Mouse (Mus musculus) heart, embryonic 14.5 days (tissue): ENCODE measurements at regions not wholly inside any gene's neighbourhood (a gene's known extent, or its start where the extent isn't known, plus 50 kb on each side); places are given as distances from the start of the nearest gene placed in this dataset.

Experiments used
- ATAC-seq: fragments of 200-750 bp; cut with Nextera tagmentation; 2 replicates; pipeline ENCODE4 v1.8.0; 2017; ENCODE audit warnings: low read depth, moderate TSS enrichment; ENCODE audit not compliant: insufficient number of reproducible peaks, insufficient read depth, low FRiP score
- H3K27ac ChIP-seq, 2 experiments: fragments of 200-500 bp in 1 of 2; fragments of 300-500 bp in 1 of 2; sonication (generic) in 1 of 2; replicated peaks in 1 of 2; 2 replicates each; pipeline ENCODE4 v1.5.1; 2012 to 2014; ENCODE audit warnings: low read depth in 2 of 2, low read length in 2 of 2, control low read depth in 1 of 2, mild to moderate bottlenecking in 1 of 2, mixed read lengths in 1 of 2; ENCODE audit not compliant: control insufficient read depth in 1 of 2, insufficient read depth in 1 of 2
- H3K27me3 ChIP-seq: fragments of 300-500 bp; sonication (generic); 2 replicates; pipeline ENCODE4 v1.6.1; 2014; ENCODE audit warnings: mild to moderate bottlenecking, low read length, control low read depth; ENCODE audit not compliant: control insufficient read depth, insufficient read depth
- H3K36me3 ChIP-seq: fragments of 300-500 bp; sonication (generic); 2 replicates; pipeline ENCODE4 v1.6.1; 2014; ENCODE audit warnings: mild to moderate bottlenecking, control low read depth, low read length, mixed read lengths; ENCODE audit not compliant: control insufficient read depth, insufficient read depth
- H3K4me1 ChIP-seq, 2 experiments: fragments of 200-500 bp in 1 of 2; fragments of 300-500 bp in 1 of 2; sonication (generic) in 1 of 2; 2 replicates each; pipeline ENCODE4 v1.6.1; 2012 to 2014; ENCODE audit warnings: low read length in 2 of 2, control low read depth in 1 of 2, mixed read lengths in 1 of 2; ENCODE audit not compliant: control insufficient read depth in 2 of 2, insufficient read depth in 2 of 2
- H3K4me2 ChIP-seq: fragments of 300-500 bp; sonication (generic); 2 replicates; pipeline ENCODE4 v1.6.1; 2014; ENCODE audit warnings: mild to moderate bottlenecking, low read length
- H3K4me3 ChIP-seq, 2 experiments: fragments of 200-500 bp in 1 of 2; fragments of 300-500 bp in 1 of 2; sonication (generic) in 1 of 2; 2 replicates each; pipeline ENCODE4 v1.5.1; 2012 to 2014; ENCODE audit warnings: low read length in 2 of 2, mild to moderate bottlenecking in 2 of 2, control low read depth in 1 of 2, low read depth in 1 of 2, moderate library complexity in 1 of 2; ENCODE audit not compliant: control insufficient read depth in 1 of 2, insufficient read depth in 1 of 2
- H3K9ac ChIP-seq: fragments of 300-500 bp; sonication (generic); 2 replicates; pipeline ENCODE4 v1.6.1; 2014; ENCODE audit warnings: mild to moderate bottlenecking, low read length
- H3K9me3 ChIP-seq: fragments of 300-500 bp; sonication (generic); 2 replicates; pipeline ENCODE4 v1.6.1; 2016; ENCODE audit warnings: low read length, control low read depth; ENCODE audit not compliant: control insufficient read depth
- WGBS: fragments of 180-500 bp; shearing (Covaris S2); extraction: QIAGEN DNeasy Blood & Tissue Kit; methylation state at CpG from one replicate; pipeline ENCODE4 v1.1.7; 2014; 5-methylcytosine and 5-hydroxymethylcytosine counted together

- ATAC-seq: no peak
- H3K9me3 ChIP-seq: peaks cover 5% of the 10 kb centered on the region; the same call in 1 of the 2 replicates
- no peak overlapping the region for H3K4me3 ChIP-seq
- 85% methylated on average over 2 of the region's 2 CpGs for WGBS
- no peaks in the 10 kb centered on the region for H3K27me3 ChIP-seq
- H3K9ac ChIP-seq: no peak overlapping the region
- no peak overlapping the region for H3K4me2 ChIP-seq
- no peaks in the 10 kb centered on the region for H3K36me3 ChIP-seq
- H3K27ac ChIP-seq: no peak overlapping the region
- no peaks in the 10 kb centered on the region for H3K4me1 ChIP-seq
Measured at GRCm38 (mm10) chr5:91892338-91892737, 70.5 kb downstream of the Rchy1 start.

GRCm38 (mm10) chr5:91881771-91882170, 81.1 kb downstream of the Rchy1 start:
- Histone ChIP-seq H3K4me3 (no peak overlapping the region), H3K36me3 (no peaks in the 10 kb centered on the region), H3K4me1 (no peaks in the 10 kb centered on the region), H3K27me3 (no peaks in the 10 kb centered on the region), H3K27ac (no peak overlapping the region), H3K4me2 (no peak overlapping the region), H3K9ac (no peak overlapping the region), H3K9me3 (peaks cover 4% of the 10 kb centered on the region; the same call in 1 of the 2 replicates)
- ATAC-seq: no peak
- 83% methylated on average over 1 of the region's 1 CpGs for WGBS

DNA sequence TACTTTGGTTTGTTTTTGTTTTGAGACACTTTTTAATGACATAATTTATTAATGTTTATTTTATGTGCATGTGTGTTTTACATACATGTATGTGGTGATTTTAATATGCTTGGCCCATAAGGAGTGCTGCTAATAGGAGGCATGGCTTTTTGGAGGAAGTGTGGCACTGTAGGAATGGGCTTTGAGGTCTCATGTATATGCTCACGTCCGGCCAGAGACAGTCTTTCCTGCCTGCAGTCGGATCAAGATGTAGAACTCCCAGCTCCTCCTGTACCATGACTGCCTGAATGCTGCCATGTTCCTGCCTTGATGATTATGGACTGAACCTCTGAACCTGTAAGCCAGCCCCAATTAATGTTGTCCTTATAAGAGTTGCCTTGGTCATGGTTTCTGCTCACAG, 82.6 kb downstream of the Rchy1 start:
- Histone ChIP-seq H3K27ac (no peak overlapping the region), H3K9me3 (peaks cover 4% of the 10 kb centered on the region; the same call in 1 of the 2 replicates), H3K4me3 (no peak overlapping the region), H3K27me3 (no peaks in the 10 kb centered on the region), H3K4me2 (no peak overlapping the region), H3K4me1 (no peaks in the 10 kb centered on the region), H3K36me3 (no peaks in the 10 kb centered on the region), H3K9ac (no peak overlapping the region)
- WGBS: 93% methylated on average over 3 of the region's 3 CpGs
- no peak for ATAC-seq

- H3K36me3 ChIP-seq: no peaks in the 10 kb centered on the region
- no peak overlapping the region for H3K4me2 ChIP-seq
- peaks cover 4% of the 10 kb centered on the region; the same call in 1 of the 2 replicates for H3K9me3 ChIP-seq
- no peaks in the 10 kb centered on the region for H3K27me3 ChIP-seq
- no peak overlapping the region for H3K4me3 ChIP-seq
- H3K4me1 ChIP-seq: no peaks in the 10 kb centered on the region
- no peak overlapping the region for H3K27ac ChIP-seq
- WGBS: 83% methylated on average over 11 of the region's 11 CpGs
- no peak overlapping the region for H3K9ac ChIP-seq
- no peak for ATAC-seq
Measured at GRCm38 (mm10) chr5:91878627-91879026, 84.2 kb downstream of the Rchy1 start.

DNA sequence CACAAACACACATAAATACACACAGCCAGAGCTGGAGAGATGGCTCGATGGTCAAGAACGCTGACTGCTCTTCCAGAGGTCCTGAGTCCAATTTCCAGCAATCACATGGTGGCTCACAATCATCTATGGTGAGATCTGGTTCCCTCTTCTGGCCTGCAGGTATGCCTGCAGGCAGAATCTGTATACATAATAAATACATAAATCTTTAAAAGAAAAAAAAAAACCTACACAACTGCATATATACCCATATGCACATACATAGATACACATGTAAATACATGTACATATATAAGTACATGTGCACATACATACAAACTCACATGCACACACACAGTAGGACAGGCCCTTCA, 86.2 kb downstream of the Rchy1 start:
- no peak overlapping the region for H3K4me3 ChIP-seq
- H3K4me2 ChIP-seq: no peak overlapping the region
- no peak for ATAC-seq
- no peak overlapping the region for H3K27ac ChIP-seq
- H3K9ac ChIP-seq: no peak overlapping the region
- H3K9me3 ChIP-seq: no peaks in the 10 kb centered on the region
- no peaks in the 10 kb centered on the region for H3K36me3 ChIP-seq
- 82% methylated on average over 2 of the region's 2 CpGs for WGBS
- no peaks in the 10 kb centered on the region for H3K27me3 ChIP-seq
- H3K4me1 ChIP-seq: no peaks in the 10 kb centered on the region

DNA sequence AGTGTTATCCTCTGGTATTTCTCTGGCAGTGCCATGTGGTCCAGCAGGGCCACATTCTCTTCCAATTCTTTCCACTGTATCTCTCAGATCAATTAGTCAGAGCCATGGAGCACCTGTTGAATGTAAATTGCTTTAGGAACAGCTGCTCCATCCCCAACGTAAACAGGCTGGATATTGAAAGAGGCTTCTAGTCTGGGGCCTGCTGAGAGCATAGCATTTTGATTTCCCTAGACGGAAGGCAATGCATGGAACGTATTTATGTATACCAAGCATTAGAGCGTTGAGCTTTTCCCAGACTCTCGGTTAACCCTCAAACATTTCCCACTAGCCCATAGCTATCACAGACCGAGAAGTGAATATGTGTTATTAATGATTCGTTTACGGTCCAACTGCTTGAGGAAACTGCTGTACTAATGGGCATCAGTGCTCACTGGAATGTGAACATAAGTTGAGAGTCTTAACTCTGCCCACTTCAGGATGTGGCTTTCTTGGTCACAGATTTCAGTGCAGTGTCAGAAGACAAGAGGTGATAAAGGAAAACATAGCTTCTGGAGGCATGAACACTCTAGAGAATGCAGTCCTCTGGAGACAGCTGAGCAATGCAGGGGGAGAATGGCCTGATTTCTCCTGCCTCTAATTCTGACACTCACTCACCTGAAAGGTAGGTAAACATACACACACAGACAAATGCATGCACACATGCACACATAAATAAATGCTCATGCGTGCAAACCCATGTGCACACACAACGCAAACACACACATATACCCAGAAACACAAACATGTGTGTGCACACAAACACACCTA, 86.8 kb downstream of the Rchy1 start:
- Histone ChIP-seq H3K36me3 (no peaks in the 10 kb centered on the region), H3K9ac (no peak overlapping the region), H3K4me2 (no peak overlapping the region), H3K9me3 (no peaks in the 10 kb centered on the region), H3K27ac (no peak overlapping the region), H3K4me3 (no peak overlapping the region), H3K27me3 (no peaks in the 10 kb centered on the region), H3K4me1 (no peaks in the 10 kb centered on the region)
- ATAC-seq: no peak
- WGBS: 87% methylated on average over 10 of the region's 10 CpGs

DNA sequence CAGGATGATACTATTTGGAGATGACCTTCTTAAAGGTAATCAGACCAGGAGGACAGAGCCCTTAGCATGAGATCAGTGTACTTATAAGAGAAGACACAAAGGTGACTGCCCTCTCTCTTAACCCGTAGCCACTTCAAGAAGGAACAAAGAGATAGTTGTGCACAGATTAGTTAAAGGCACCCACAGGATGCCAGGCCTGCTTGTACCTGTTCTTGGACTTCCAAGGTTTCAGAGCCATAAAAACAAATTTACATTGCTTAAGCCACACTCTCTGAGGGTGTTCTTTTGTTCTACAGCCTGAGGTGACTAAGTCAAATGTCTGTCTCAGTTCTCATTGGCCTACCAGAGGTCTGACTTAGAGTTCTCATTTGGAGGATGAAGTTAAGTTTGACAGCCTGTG, 90.1 kb downstream of the Rchy1 start:
- Histone ChIP-seq H3K4me1 (no peaks in the 10 kb centered on the region), H3K9ac (no peak overlapping the region), H3K27ac (no peak overlapping the region), H3K27me3 (no peaks in the 10 kb centered on the region), H3K4me3 (no peak overlapping the region), H3K9me3 (no peaks in the 10 kb centered on the region), H3K4me2 (no peak overlapping the region), H3K36me3 (no peaks in the 10 kb centered on the region)
- 59% methylated on average over 1 of the region's 1 CpGs for WGBS
- no peak for ATAC-seq

DNA sequence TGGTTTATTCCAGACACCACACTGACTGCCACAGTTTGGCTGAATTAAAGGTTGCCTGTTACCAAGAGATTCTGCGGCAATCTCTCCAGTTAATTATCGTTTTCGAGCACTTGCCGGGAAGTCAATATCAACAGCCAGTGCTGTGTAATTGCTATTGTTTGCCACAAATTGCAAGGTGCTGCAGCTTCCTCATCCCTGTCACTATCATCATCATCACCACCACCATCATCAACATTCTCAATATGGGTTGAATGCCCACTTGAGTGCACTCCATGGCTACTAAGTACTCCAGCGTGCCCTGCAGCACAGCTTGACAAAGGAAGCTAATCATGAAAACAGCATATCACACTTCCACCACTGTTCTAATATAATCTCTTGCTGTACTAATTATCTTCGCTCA, 93.1 kb downstream of the Rchy1 start:
- H3K27me3 ChIP-seq: no peaks in the 10 kb centered on the region
- H3K9me3 ChIP-seq: no peaks in the 10 kb centered on the region
- no peak overlapping the region for H3K4me2 ChIP-seq
- no peak overlapping the region for H3K4me3 ChIP-seq
- ATAC-seq: no peak
- no peak overlapping the region for H3K27ac ChIP-seq
- no peak overlapping the region for H3K9ac ChIP-seq
- no peaks in the 10 kb centered on the region for H3K4me1 ChIP-seq
- no peaks in the 10 kb centered on the region for H3K36me3 ChIP-seq
- WGBS: 88% methylated on average over 6 of the region's 6 CpGs
